Mouse (Mus musculus): Measurements from ENCODE around the gene Tmc3. TPM values are rescaled to one million over a fixed set of nuclear protein-coding genes. Genes with fewer than 3 reads are reported as not detected.

Tmc3 gene
- total and polyA plus RNA-seq, 3 experiments: not detected

GRCm38 (mm10) chr7:83569436-83569835 is 15.3 kb upstream of the Tmc3 start:
- Histone ChIP-seq H3K36me3 (ENCODE audit: control insufficient read depth in 1 of 2, insufficient read depth in 2 of 2, low read length in 2 of 2) (no peaks in the 10 kb centered on the region; a peak in 1 of 4 replicates), H3K9ac (ENCODE audit: control insufficient read depth, low read depth, low read length, poor library complexity, severe bottlenecking) (no peak overlapping the region), H3K27ac (ENCODE audit: control insufficient read depth, low read depth, low read length) (no peak overlapping the region), H3K4me3 (ENCODE audit: control insufficient read depth in 1 of 2, insufficient read depth in 1 of 2, low read depth in 2 of 2, low read length in 2 of 2) (no peak overlapping the region), H3K79me2 (ENCODE audit: control insufficient read depth, insufficient read depth, low read length, poor library complexity) (no peaks in the 10 kb centered on the region), H3K4me1 (ENCODE audit: control insufficient read depth in 1 of 2, insufficient read depth in 2 of 2, low read length in 2 of 2) (no peaks in the 10 kb centered on the region), H3K9me3 (replicated peaks; ENCODE audit: insufficient read depth, low read length) (no peaks in the 10 kb centered on the region), H3K27me3 (ENCODE audit: control insufficient read depth in 1 of 2, insufficient read depth in 2 of 2, low read length in 2 of 2) (peaks cover 0 to 2% of the 10 kb centered on the region in 2 experiments; a peak in 2 of 4 replicates)
- DNase-seq (ENCODE audit: low read depth, low spot score): no peak
- no peak for TF ChIP-seq JUND (IDR thresholded peaks at IDR 0.05; ENCODE audit: low read depth, low read length)
- no peak for TF ChIP-seq SIN3A (IDR thresholded peaks at IDR 0.05; ENCODE audit: low read length)
- TF ChIP-seq BHLHE40 (IDR thresholded peaks at IDR 0.05; ENCODE audit: borderline replicate concordance, low read depth, low read length): no peak
- no peak for TF ChIP-seq MXI1 (IDR thresholded peaks at IDR 0.05; ENCODE audit: low read depth, low read length)
- no peak for TF ChIP-seq MAFK (IDR thresholded peaks at IDR 0.05; ENCODE audit: borderline replicate concordance, low read depth, low read length)
- no peak for TF ChIP-seq E2F4 (IDR thresholded peaks at IDR 0.05; ENCODE audit: borderline replicate concordance, low read depth, low read length)
- TF ChIP-seq SMC3 (IDR thresholded peaks at IDR 0.05; ENCODE audit: low read depth, low read length): no peak
- no peak for TF ChIP-seq MEF2A (IDR thresholded peaks at IDR 0.05; ENCODE audit: extremely low read depth, insufficient replicate concordance, low read depth, low read length, poor library complexity, severe bottlenecking)
- no peak for TF ChIP-seq UBTF (IDR thresholded peaks at IDR 0.05; ENCODE audit: borderline replicate concordance, insufficient read depth, low read depth, low read length)
- no peak for TF ChIP-seq GABPA (IDR thresholded peaks at IDR 0.05; ENCODE audit: low read depth, low read length)
- TF ChIP-seq ETS1 (IDR thresholded peaks at IDR 0.05; ENCODE audit: low read depth, low read length): no peak
- no peak for TF ChIP-seq KAT2A (conservative IDR thresholded peaks at IDR 0.05; ENCODE audit: low read depth, low read length)
- no peak for TF ChIP-seq HCFC1 (IDR thresholded peaks at IDR 0.05; ENCODE audit: low read depth, low read length)
- TF ChIP-seq CTCF (IDR thresholded peaks at IDR 0.05 in 2 of 3, conservative IDR thresholded peaks at IDR 0.05 in 1 of 3; ENCODE audit: control insufficient read depth in 1 of 3, insufficient read depth in 1 of 3, low read depth in 2 of 3, low read length in 3 of 3, poor library complexity in 1 of 3, severe bottlenecking in 1 of 3): no peak

DNA sequence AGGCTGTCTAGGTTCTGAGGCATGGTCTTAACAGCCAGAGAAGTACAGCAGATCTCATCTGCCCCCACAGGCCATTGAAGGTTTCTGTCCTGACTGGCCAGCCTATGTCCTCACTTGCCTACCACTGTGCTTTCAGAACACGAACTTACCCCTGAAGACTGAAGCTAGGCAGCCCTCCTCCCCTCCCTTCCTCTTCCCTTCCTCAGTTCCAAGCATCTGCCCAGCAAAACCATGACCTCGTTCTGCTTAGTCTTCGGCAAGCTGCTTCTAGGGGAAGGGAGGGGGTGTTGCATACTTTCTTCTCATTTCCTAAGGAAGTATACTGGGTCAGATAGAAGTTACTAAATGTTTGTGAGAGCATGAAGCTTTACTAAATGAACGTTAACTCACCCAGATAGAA is 13.7 kb upstream of the Tmc3 start:
- Histone ChIP-seq H3K36me3 (ENCODE audit: control insufficient read depth in 1 of 2, insufficient read depth in 2 of 2, low read length in 2 of 2) (no peaks in the 10 kb centered on the region), H3K4me3 (ENCODE audit: control insufficient read depth in 1 of 2, insufficient read depth in 1 of 2, low read depth in 2 of 2, low read length in 2 of 2) (no peak overlapping the region), H3K9me3 (replicated peaks; ENCODE audit: insufficient read depth, low read length) (no peaks in the 10 kb centered on the region), H3K9ac (ENCODE audit: control insufficient read depth, low read depth, low read length, poor library complexity, severe bottlenecking) (no peak overlapping the region), H3K79me2 (ENCODE audit: control insufficient read depth, insufficient read depth, low read length, poor library complexity) (no peaks in the 10 kb centered on the region), H3K4me1 (ENCODE audit: control insufficient read depth in 1 of 2, insufficient read depth in 2 of 2, low read length in 2 of 2) (no peaks in the 10 kb centered on the region), H3K27me3 (ENCODE audit: control insufficient read depth in 1 of 2, insufficient read depth in 2 of 2, low read length in 2 of 2) (peaks cover 0 to 2% of the 10 kb centered on the region in 2 experiments; a peak in 2 of 4 replicates), H3K27ac (ENCODE audit: control insufficient read depth, low read depth, low read length) (no peak overlapping the region)
- TF ChIP-seq GATA1 (IDR thresholded peaks at IDR 0.05; ENCODE audit: low read depth, low read length): no peak
- TF ChIP-seq TBP (IDR thresholded peaks at IDR 0.05; ENCODE audit: low read depth, low read length): no peak
- no peak for TF ChIP-seq EP300 (IDR thresholded peaks at IDR 0.05; ENCODE audit: low read depth in 1 of 2, low read length in 2 of 2)
- TF ChIP-seq JUND (IDR thresholded peaks at IDR 0.05; ENCODE audit: low read depth, low read length): no peak
- no peak for TF ChIP-seq MYC (IDR thresholded peaks at IDR 0.05; ENCODE audit: low read depth, low read length)
- TF ChIP-seq MAZ (IDR thresholded peaks at IDR 0.05; ENCODE audit: low read depth, low read length): no peak
- TF ChIP-seq CHD1 (IDR thresholded peaks at IDR 0.05; ENCODE audit: low read depth, low read length): no peak
- no peak for TF ChIP-seq ZC3H11A (IDR thresholded peaks at IDR 0.05; ENCODE audit: low read depth, low read length)
- no peak for TF ChIP-seq ETS1 (IDR thresholded peaks at IDR 0.05; ENCODE audit: low read depth, low read length)
- TF ChIP-seq POLR2AphosphoS5 (IDR thresholded peaks at IDR 0.05; ENCODE audit: borderline replicate concordance, low read depth, low read length): no peak
- TF ChIP-seq MAX (IDR thresholded peaks at IDR 0.05; ENCODE audit: low read length): no peak
- TF ChIP-seq KAT2A (conservative IDR thresholded peaks at IDR 0.05; ENCODE audit: low read depth, low read length): no peak
- no peak for TF ChIP-seq MAFK (IDR thresholded peaks at IDR 0.05; ENCODE audit: borderline replicate concordance, low read depth, low read length)
- no peak for TF ChIP-seq CHD2 (IDR thresholded peaks at IDR 0.05; ENCODE audit: low read length)
- no peak for TF ChIP-seq POLR2A (IDR thresholded peaks at IDR 0.05; ENCODE audit: control insufficient read depth in 1 of 2, insufficient read depth in 1 of 2, low read depth in 1 of 2, low read length in 2 of 2, poor library complexity in 1 of 2)
- no peak for DNase-seq (ENCODE audit: low read depth, low spot score)

All from MEL (cell line).